Mouse (Mus musculus) neural tube, embryonic 14.5 days (tissue): Measurements from ENCODE around the gene Gm21903. TPM values are rescaled to one million over a fixed set of nuclear protein-coding genes. Genes with fewer than 3 reads are reported as not detected.

Source experiments
- polyA plus RNA-seq: library from polyadenylated mRNA; unstranded; fragments of >200 nt; fragmentation: Nextera tagmentation; extraction: Ambion mirVana; gene quantifications from 2 replicates; pipeline ENCODE4 v1.2.1, GENCODE M21; 2014

Gene Gm21903
- polyA plus RNA-seq, 1 experiment from 2014 or later, result not detected

Other genes with a start within 250 kb of the Gm21903 start
- not detected in 2 replicates for gene Esp24, start 6.6 kb downstream of the Gm21903 start, polyA plus RNA-seq
- not detected in 2 replicates for gene Esp23, start 33.7 kb upstream of the Gm21903 start, polyA plus RNA-seq
- not detected in 2 replicates for gene Esp22, start 52.0 kb upstream of the Gm21903 start, polyA plus RNA-seq